Mouse (Mus musculus) R1 (cell line): ENCODE results near the gene AI854703.
A peak's percentile ranks its signal among the peaks of the same experiment; 100 is the strongest.

Experiments used
- DNase-seq: peaks from one replicate; pipeline ENCODE4 v3.0.0-alpha.2; 2018; ENCODE audit warnings: low read depth, low spot score

Gene AI854703

GRCm38 (mm10) chr6:48658721-48659120 is 32.2 kb downstream of the AI854703 start:
- DNase-seq = no peak

- no peak for DNase-seq
These were observed 38.2 kb downstream of the AI854703 start for GRCm38 (mm10) chr6:48664750-48665149.

GRCm38 (mm10) chr6:48665471-48665870 is 38.9 kb downstream of the AI854703 start:
- DNase-seq = no peak

GRCm38 (mm10) chr6:48666159-48666586 is 39.6 kb downstream of the AI854703 start:
- no peak for DNase-seq

GRCm38 (mm10) chr6:48668022-48668421 is 41.5 kb downstream of the AI854703 start:
- no peak for DNase-seq

- DNase-seq = no peak
These were observed 42.9 kb downstream of the AI854703 start for GRCm38 (mm10) chr6:48669446-48669969.

GRCm38 (mm10) chr6:48674291-48675058 is 47.9 kb downstream of the AI854703 start:
- DNase-seq = peak; percentile 55

- no peak for DNase-seq
These were observed 48.9 kb downstream of the AI854703 start for GRCm38 (mm10) chr6:48675400-48675930.

- DNase-seq = peak; percentile 80
These were observed 49.6 kb downstream of the AI854703 start, which contains the start of gene Gimap9 for GRCm38 (mm10) chr6:48675931-48676859. Gimap9 (plus strand) TSS chr6:48676129.

- no peak for DNase-seq
These were observed 50.4 kb downstream of the AI854703 start for GRCm38 (mm10) chr6:48676860-48677415.

GRCm38 (mm10) chr6:48677492-48678345 is 51.2 kb downstream of the AI854703 start:
- DNase-seq = no peak

- DNase-seq = no peak
These were observed 51.8 kb downstream of the AI854703 start for GRCm38 (mm10) chr6:48678391-48678790.

GRCm38 (mm10) chr6:48679701-48680100 is 53.1 kb downstream of the AI854703 start:
- DNase-seq = no peak

- no peak for DNase-seq
These were observed 53.9 kb downstream of the AI854703 start for GRCm38 (mm10) chr6:48680421-48680820.

- DNase-seq = no peak
These were observed 55.0 kb downstream of the AI854703 start for GRCm38 (mm10) chr6:48681472-48682090.

GRCm38 (mm10) chr6:48682271-48682670 is 55.7 kb downstream of the AI854703 start:
- DNase-seq = no peak
